Mouse (Mus musculus): Measurements from ENCODE around the gene Tmem268. TPM values are rescaled to one million over a fixed set of nuclear protein-coding genes. Genes with fewer than 3 reads are reported as not detected.

Gene Tmem268
- polyA plus RNA-seq, 1 experiment: 13.8 TPM

GRCm38 (mm10) chr4:63553789-63554576 is 4.6 kb upstream of the Tmem268 start:
- TF ChIP-seq CTCF (IDR thresholded peaks at IDR 0.05; ENCODE audit: extremely low read depth, insufficient read depth, insufficient read length, insufficient replicate concordance) (no peak), POLR2A (IDR thresholded peaks at IDR 0.05; ENCODE audit: low read depth, low read length) (no peak)
- Histone ChIP-seq H3K27ac (ENCODE audit: insufficient read depth, low read length) (no peak overlapping the region), H3K4me3 (ENCODE audit: extremely low read depth, insufficient read depth, insufficient read length) (no peak overlapping the region), H3K27me3 (ENCODE audit: control insufficient read depth, insufficient read depth, low read length) (no peaks in the 10 kb centered on the region), H3K4me1 (ENCODE audit: control insufficient read depth, insufficient read depth, insufficient read length) (peaks cover 14% of the 10 kb centered on the region; the same call in 1 of the 2 replicates), H3K36me3 (ENCODE audit: control insufficient read depth, insufficient read depth, low read length) (peaks cover 22% of the 10 kb centered on the region)
- no peak for DNase-seq (ENCODE audit: low read depth in 1 of 2, low spot score in 2 of 2)
- WGBS: 83% methylated on average over 4 of the region's 4 CpGs

GRCm38 (mm10) chr4:63554616-63555015 is 4.0 kb upstream of the Tmem268 start:
- H3K4me3 ChIP-seq (ENCODE audit: extremely low read depth, insufficient read depth, insufficient read length): no peak overlapping the region
- H3K4me1 ChIP-seq (ENCODE audit: control insufficient read depth, insufficient read depth, insufficient read length): peaks cover 20% of the 10 kb centered on the region; the same call in 1 of the 2 replicates
- DNase-seq (ENCODE audit: low read depth in 1 of 2, low spot score in 2 of 2): no peak
- 79% methylated on average over 3 of the region's 3 CpGs for WGBS
- H3K27ac ChIP-seq (ENCODE audit: insufficient read depth, low read length): no peak overlapping the region
- H3K36me3 ChIP-seq (ENCODE audit: control insufficient read depth, insufficient read depth, low read length): peaks cover 19% of the 10 kb centered on the region
- H3K27me3 ChIP-seq (ENCODE audit: control insufficient read depth, insufficient read depth, low read length): no peaks in the 10 kb centered on the region
- TF ChIP-seq CTCF (IDR thresholded peaks at IDR 0.05; ENCODE audit: extremely low read depth, insufficient read depth, insufficient read length, insufficient replicate concordance): no peak
- TF ChIP-seq POLR2A (IDR thresholded peaks at IDR 0.05; ENCODE audit: low read depth, low read length): no peak

GRCm38 (mm10) chr4:63555111-63555510 is 3.5 kb upstream of the Tmem268 start:
- no peak overlapping the region for H3K27ac ChIP-seq (ENCODE audit: insufficient read depth, low read length)
- no peaks in the 10 kb centered on the region for H3K27me3 ChIP-seq (ENCODE audit: control insufficient read depth, insufficient read depth, low read length)
- no peak for TF ChIP-seq POLR2A (IDR thresholded peaks at IDR 0.05; ENCODE audit: low read depth, low read length)
- TF ChIP-seq CTCF (IDR thresholded peaks at IDR 0.05; ENCODE audit: extremely low read depth, insufficient read depth, insufficient read length, insufficient replicate concordance): no peak
- DNase-seq (ENCODE audit: low read depth in 1 of 2, low spot score in 2 of 2): no peak
- H3K4me1 ChIP-seq (ENCODE audit: control insufficient read depth, insufficient read depth, insufficient read length): peaks cover 25% of the 10 kb centered on the region; the same call in 1 of the 2 replicates
- WGBS: 97% methylated on average over 2 of the region's 2 CpGs
- H3K4me3 ChIP-seq (ENCODE audit: extremely low read depth, insufficient read depth, insufficient read length): no peak overlapping the region
- peaks cover 18% of the 10 kb centered on the region for H3K36me3 ChIP-seq (ENCODE audit: control insufficient read depth, insufficient read depth, low read length)

GRCm38 (mm10) chr4:63556665-63557064 is 1.9 kb upstream of the Tmem268 start:
- no peak for TF ChIP-seq POLR2A (IDR thresholded peaks at IDR 0.05; ENCODE audit: low read depth, low read length)
- DNase-seq (ENCODE audit: low read depth in 1 of 2, low spot score in 2 of 2): no peak
- Histone ChIP-seq H3K4me3 (ENCODE audit: extremely low read depth, insufficient read depth, insufficient read length) (no peak overlapping the region), H3K4me1 (ENCODE audit: control insufficient read depth, insufficient read depth, insufficient read length) (peaks cover 40% of the 10 kb centered on the region; the same call in 1 of the 2 replicates), H3K27me3 (ENCODE audit: control insufficient read depth, insufficient read depth, low read length) (no peaks in the 10 kb centered on the region), H3K36me3 (ENCODE audit: control insufficient read depth, insufficient read depth, low read length) (peaks cover 8% of the 10 kb centered on the region), H3K27ac (ENCODE audit: insufficient read depth, low read length) (0 out of 2 replicates have a peak overlapping the region, but pooled peaks have one; percentile 3)
- WGBS: 53% methylated on average over 5 of the region's 5 CpGs

GRCm38 (mm10) chr4:63557124-63558059 is 1.2 kb upstream of the Tmem268 start:
- Histone ChIP-seq H3K4me3 (ENCODE audit: extremely low read depth, insufficient read depth, insufficient read length) (no peak overlapping the region), H3K36me3 (ENCODE audit: control insufficient read depth, insufficient read depth, low read length) (peaks cover 4% of the 10 kb centered on the region), H3K27ac (ENCODE audit: insufficient read depth, low read length) (peak overlapping the region; percentile 16; the same call in 1 of the 2 replicates), H3K27me3 (ENCODE audit: control insufficient read depth, insufficient read depth, low read length) (no peaks in the 10 kb centered on the region), H3K4me1 (ENCODE audit: control insufficient read depth, insufficient read depth, insufficient read length) (peaks cover 46% of the 10 kb centered on the region; the same call in 1 of the 2 replicates)
- TF ChIP-seq POLR2A (IDR thresholded peaks at IDR 0.05; ENCODE audit: low read depth, low read length) (no peak), CTCF (IDR thresholded peaks at IDR 0.05; ENCODE audit: extremely low read depth, insufficient read depth, insufficient read length, insufficient replicate concordance) (no peak)
- 52% methylated on average over 16 of the region's 16 CpGs for WGBS
- no peak for DNase-seq (ENCODE audit: low read depth in 1 of 2, low spot score in 2 of 2)

GRCm38 (mm10) chr4:63559127-63559697 is 631 bp downstream of the Tmem268 start:
- Histone ChIP-seq H3K4me1 (ENCODE audit: control insufficient read depth, insufficient read depth, insufficient read length) (peaks cover 51% of the 10 kb centered on the region; the same call in 1 of the 2 replicates), H3K4me3 (ENCODE audit: extremely low read depth, insufficient read depth, insufficient read length) (peak overlapping the region; percentile 85), H3K27me3 (ENCODE audit: control insufficient read depth, insufficient read depth, low read length) (no peaks in the 10 kb centered on the region), H3K36me3 (ENCODE audit: control insufficient read depth, insufficient read depth, low read length) (no peaks in the 10 kb centered on the region), H3K27ac (ENCODE audit: insufficient read depth, low read length) (peak overlapping the region; percentile 89)
- WGBS: 32% methylated on average over 9 of the region's 9 CpGs
- DNase-seq (ENCODE audit: low read depth in 1 of 2, low spot score in 2 of 2): no peak
- TF ChIP-seq POLR2A (IDR thresholded peaks at IDR 0.05; ENCODE audit: low read depth, low read length): no peak
- TF ChIP-seq CTCF (IDR thresholded peaks at IDR 0.05; ENCODE audit: extremely low read depth, insufficient read depth, insufficient read length, insufficient replicate concordance): no peak
